Mouse (Mus musculus): Measurements from ENCODE around the gene Mta2. TPM values are rescaled to one million over a fixed set of nuclear protein-coding genes. Genes with fewer than 3 reads are reported as not detected.

The Mta2 gene
- polyA plus RNA-seq, 1 experiment: 14.5 TPM

DNA sequence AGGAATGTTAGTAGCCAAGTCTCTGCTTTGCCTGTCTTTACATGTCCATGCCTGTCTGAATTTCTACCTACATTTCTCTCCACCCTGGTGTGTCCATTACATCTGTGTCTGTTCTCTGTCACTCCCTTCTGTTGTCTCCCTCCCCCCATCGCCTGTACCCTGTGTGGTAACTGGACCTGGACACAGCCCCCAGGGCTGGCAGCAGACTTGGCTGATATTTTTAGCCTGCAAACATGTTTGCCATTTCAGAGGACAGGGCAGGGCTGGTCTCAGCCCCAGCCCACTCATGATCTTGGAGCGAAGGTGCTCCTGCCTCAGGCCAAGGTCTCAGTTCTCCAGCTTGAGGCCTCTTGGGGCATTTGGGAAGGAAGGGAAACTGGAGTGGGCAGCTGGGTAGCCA, 46.1 kb downstream of the Mta2 start:
- Histone ChIP-seq H3K27ac (ENCODE audit: control insufficient read depth, insufficient read depth, low read depth, low read length) (no peak overlapping the region), H3K27me3 (ENCODE audit: control insufficient read depth, insufficient read depth, low read length) (peaks cover 2% of the 10 kb centered on the region; the same call in 1 of the 2 replicates), H3K36me3 (ENCODE audit: control insufficient read depth, insufficient read depth, low read length) (no peaks in the 10 kb centered on the region), H3K4me3 (ENCODE audit: control insufficient read depth, low read depth, low read length) (no peak overlapping the region), H3K4me1 (ENCODE audit: control insufficient read depth, insufficient read depth, low read length) (peaks cover 18% of the 10 kb centered on the region)
- TF ChIP-seq CTCF (IDR thresholded peaks at IDR 0.05; ENCODE audit: control insufficient read depth, insufficient read depth, insufficient replicate concordance, low read depth, low read length) (no peak), POLR2A (IDR thresholded peaks at IDR 0.05; ENCODE audit: control insufficient read depth, low read depth, low read length) (no peak)

DNA sequence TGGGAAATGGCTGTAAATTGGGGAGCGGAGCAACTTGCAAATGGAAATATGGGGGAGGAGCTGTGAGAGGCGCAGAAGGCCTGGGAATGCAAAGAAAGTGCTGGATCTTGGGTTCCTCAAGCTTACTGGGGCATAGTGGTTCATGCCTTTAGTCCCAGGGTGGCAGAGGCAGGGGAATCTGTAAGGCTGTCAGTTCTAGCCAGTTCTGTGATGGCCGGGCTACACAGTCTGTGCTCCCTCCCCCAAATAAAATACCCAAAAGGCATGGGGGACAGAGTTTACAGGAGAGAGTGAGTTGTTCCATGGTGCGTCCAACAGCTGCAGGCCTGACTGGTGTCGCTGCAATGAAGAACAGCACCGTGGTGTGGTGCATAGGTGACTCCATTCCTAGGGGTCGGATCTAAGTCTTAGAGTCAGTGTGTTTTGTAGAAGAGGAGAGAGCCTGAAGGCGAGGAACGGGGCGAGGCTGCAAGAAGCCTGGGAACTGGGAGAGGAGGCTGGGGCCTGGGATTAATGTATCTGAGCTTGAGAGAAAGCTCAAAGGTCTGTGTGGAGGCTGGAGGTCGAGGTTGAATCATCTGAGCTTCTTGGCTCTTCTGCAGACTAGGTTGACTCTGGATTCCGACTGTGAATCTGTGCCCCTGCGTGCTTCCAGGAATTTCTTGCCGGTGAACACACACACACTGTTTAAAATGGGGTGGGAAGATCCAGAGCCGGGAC, 46.8 kb downstream of the Mta2 start:
- Histone ChIP-seq H3K4me1 (ENCODE audit: control insufficient read depth, insufficient read depth, low read length) (peaks cover 18% of the 10 kb centered on the region), H3K27me3 (ENCODE audit: control insufficient read depth, insufficient read depth, low read length) (peaks cover 2% of the 10 kb centered on the region; the same call in 1 of the 2 replicates), H3K27ac (ENCODE audit: control insufficient read depth, insufficient read depth, low read depth, low read length) (peak overlapping the region; percentile 34; the same call in 1 of the 2 replicates), H3K4me3 (ENCODE audit: control insufficient read depth, low read depth, low read length) (peak overlapping the region; percentile 57), H3K36me3 (ENCODE audit: control insufficient read depth, insufficient read depth, low read length) (no peaks in the 10 kb centered on the region)
- no peak for TF ChIP-seq POLR2A (IDR thresholded peaks at IDR 0.05; ENCODE audit: control insufficient read depth, low read depth, low read length)
- TF ChIP-seq CTCF (IDR thresholded peaks at IDR 0.05; ENCODE audit: control insufficient read depth, insufficient read depth, insufficient replicate concordance, low read depth, low read length): no peak

DNA sequence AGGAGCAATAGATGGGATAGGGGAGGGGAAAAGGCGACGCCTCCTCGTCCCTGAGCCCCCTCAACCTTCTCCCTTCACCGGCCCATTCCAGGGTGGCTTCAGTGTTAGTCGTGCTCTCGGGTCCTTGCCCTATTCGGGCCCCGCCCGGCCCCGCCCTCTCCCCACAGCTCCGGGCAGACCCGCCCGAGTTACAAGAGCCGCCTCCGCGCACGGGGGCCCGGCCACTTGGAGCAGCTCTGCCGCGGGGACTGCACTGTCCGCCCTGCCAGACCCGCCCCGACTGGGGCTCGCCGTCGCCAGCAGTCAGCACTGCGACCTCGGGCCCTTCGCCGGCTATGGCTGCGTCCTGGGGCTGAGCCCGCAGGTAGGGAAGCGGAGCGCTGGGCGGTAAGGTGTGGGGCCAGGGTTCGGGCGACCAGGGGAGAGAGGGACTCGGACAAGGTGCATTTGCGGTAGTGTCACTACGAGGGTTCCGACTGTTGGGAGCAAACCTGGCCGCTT, 47.4 kb downstream of the Mta2 start, which contains the start of gene Ahnak:
TSS of gene Ahnak (plus strand) at position 219 of the 501 bp plus-strand sequence.
- no peaks in the 10 kb centered on the region for H3K36me3 ChIP-seq (ENCODE audit: control insufficient read depth, insufficient read depth, low read length)
- peaks cover 18% of the 10 kb centered on the region for H3K4me1 ChIP-seq (ENCODE audit: control insufficient read depth, insufficient read depth, low read length)
- peak within 1 kb of the TSS; percentile 86 for H3K27ac ChIP-seq (ENCODE audit: control insufficient read depth, insufficient read depth, low read depth, low read length)
- peak within 1 kb of the TSS; percentile 90 for H3K4me3 ChIP-seq (ENCODE audit: control insufficient read depth, low read depth, low read length)
- 0 out of 2 replicates have a peak, but pooled peaks have one; percentile 52 for TF ChIP-seq POLR2A (IDR thresholded peaks at IDR 0.05; ENCODE audit: control insufficient read depth, low read depth, low read length)
- TF ChIP-seq CTCF (IDR thresholded peaks at IDR 0.05; ENCODE audit: control insufficient read depth, insufficient read depth, insufficient replicate concordance, low read depth, low read length): no peak
- H3K27me3 ChIP-seq (ENCODE audit: control insufficient read depth, insufficient read depth, low read length): peaks cover 2% of the 10 kb centered on the region; the same call in 1 of the 2 replicates

DNA sequence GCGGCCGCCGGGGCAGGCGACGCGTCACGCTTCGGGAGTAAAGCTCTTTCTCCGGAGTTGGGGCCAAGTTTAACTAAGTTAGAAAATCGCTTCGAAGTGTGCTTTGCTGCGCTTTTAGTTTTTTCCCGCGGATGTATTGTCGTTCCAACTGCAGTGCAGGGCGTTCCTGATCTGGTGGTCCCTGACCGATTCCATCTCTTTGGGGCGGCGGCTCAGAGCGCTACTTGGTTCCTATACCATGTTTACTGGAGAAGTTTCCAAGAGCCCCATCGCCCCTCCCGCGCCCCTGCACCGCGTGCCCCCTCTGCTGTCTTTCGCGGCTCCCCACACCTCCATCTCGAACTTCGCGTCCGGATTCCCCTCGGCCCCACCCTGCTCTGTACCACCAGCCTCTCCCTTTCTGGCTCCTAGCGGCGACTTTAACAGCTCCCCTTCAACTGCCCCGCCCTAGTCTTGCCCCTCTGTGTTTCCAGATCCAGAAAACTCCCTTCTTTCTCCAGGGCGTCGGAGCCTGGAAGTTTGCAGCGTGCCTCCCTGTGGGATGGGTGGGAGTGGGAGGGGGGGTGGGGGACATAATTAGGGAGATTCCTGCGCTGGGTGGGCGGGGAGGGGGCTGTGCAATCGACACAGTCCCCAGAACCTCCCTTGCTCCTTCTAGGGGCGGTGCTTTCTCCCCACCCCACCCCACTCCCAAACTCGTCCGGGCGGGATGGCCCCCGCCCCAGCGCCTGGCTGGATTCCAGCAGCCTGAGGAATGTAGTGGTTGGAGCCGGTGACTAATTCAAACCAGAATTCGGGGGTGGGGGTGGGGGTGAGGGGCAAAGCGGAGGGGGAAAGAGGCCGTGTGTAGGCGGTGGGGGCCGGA, 48.1 kb downstream of the Mta2 start:
- Histone ChIP-seq H3K27ac (ENCODE audit: control insufficient read depth, insufficient read depth, low read depth, low read length) (peak overlapping the region; percentile 86), H3K4me3 (ENCODE audit: control insufficient read depth, low read depth, low read length) (peak overlapping the region; percentile 90), H3K27me3 (ENCODE audit: control insufficient read depth, insufficient read depth, low read length) (peaks cover 2% of the 10 kb centered on the region; the same call in 1 of the 2 replicates), H3K4me1 (ENCODE audit: control insufficient read depth, insufficient read depth, low read length) (peaks cover 18% of the 10 kb centered on the region), H3K36me3 (ENCODE audit: control insufficient read depth, insufficient read depth, low read length) (no peaks in the 10 kb centered on the region)
- TF ChIP-seq CTCF (IDR thresholded peaks at IDR 0.05; ENCODE audit: control insufficient read depth, insufficient read depth, insufficient replicate concordance, low read depth, low read length) (no peak), POLR2A (IDR thresholded peaks at IDR 0.05; ENCODE audit: control insufficient read depth, low read depth, low read length) (no peak)

DNA sequence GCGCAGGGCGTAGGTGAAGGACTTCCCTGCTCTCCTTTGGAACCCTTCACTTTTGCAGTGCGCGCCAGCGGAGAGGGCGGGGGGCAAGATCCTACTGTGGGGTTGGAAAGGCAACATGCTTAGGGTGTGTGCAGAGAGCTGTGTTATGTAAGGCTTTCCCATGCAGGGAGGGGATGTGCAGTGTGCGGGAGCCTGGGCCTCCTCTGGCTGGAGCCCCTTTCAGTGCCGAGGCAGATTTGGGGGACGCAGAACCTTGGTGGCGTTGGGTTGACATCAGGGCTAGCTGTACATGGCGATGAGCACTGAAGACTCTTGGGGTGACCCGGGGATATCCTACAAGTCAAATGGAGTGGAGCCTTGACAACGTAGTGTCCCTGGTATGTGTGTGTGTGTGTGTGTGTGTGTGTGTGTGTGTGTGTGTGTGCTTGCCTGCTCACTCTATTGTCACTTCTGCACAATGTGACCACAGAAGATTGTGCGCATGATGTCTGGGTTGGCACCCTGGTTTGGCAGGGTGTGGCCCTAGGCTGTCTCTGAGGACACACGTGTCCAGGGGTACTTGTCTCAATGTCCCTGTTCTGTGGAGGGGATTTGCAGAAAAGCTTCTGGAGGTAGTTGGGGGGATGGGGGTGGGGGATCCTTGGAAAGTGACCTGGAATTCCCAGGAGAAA, 48.9 kb downstream of the Mta2 start:
- Histone ChIP-seq H3K36me3 (ENCODE audit: control insufficient read depth, insufficient read depth, low read length) (no peaks in the 10 kb centered on the region), H3K4me1 (ENCODE audit: control insufficient read depth, insufficient read depth, low read length) (peaks cover 18% of the 10 kb centered on the region), H3K4me3 (ENCODE audit: control insufficient read depth, low read depth, low read length) (peak overlapping the region; percentile 60), H3K27me3 (ENCODE audit: control insufficient read depth, insufficient read depth, low read length) (peaks cover 2% of the 10 kb centered on the region; the same call in 1 of the 2 replicates), H3K27ac (ENCODE audit: control insufficient read depth, insufficient read depth, low read depth, low read length) (peak overlapping the region; percentile 85)
- TF ChIP-seq CTCF (IDR thresholded peaks at IDR 0.05; ENCODE audit: control insufficient read depth, insufficient read depth, insufficient replicate concordance, low read depth, low read length) (no peak), POLR2A (IDR thresholded peaks at IDR 0.05; ENCODE audit: control insufficient read depth, low read depth, low read length) (no peak)

DNA sequence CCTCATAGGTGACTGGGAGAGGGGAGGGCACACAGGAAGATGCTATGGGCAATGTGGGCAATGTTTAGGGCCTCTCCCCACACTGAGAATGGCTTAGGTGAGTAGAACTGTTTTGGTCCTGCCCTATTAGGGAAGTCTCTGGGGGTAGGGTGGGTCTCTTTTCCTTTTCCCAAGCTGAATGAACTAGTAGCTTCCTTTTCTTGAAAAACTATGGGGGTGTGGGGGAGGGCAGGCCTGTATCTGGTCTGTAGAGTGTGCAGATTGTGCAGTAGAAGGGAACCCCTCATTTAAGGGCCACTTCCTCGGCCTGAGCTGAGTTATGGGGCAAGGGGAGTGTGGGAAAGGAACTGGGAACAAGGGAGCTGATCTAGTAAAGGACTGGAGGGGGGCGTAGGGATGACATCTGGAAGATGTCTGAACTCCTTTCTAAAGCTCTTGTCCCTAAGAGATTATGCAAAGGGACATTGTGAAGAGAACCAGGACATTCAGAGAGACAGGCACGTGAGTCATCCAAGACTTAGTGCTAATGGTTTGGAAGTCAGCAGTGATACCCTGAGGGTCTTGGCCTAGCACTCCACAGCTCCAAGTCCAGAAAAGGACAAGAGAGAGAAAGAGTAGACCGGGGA, 49.7 kb downstream of the Mta2 start:
- Histone ChIP-seq H3K4me3 (ENCODE audit: control insufficient read depth, low read depth, low read length) (no peak overlapping the region), H3K4me1 (ENCODE audit: control insufficient read depth, insufficient read depth, low read length) (peaks cover 18% of the 10 kb centered on the region)

More for the DNA sequence above, 49.7 kb downstream of the Mta2 start:
- H3K27me3 ChIP-seq (ENCODE audit: control insufficient read depth, insufficient read depth, low read length): peaks cover 2% of the 10 kb centered on the region; the same call in 1 of the 2 replicates
- no peaks in the 10 kb centered on the region for H3K36me3 ChIP-seq (ENCODE audit: control insufficient read depth, insufficient read depth, low read length)
- 0 out of 2 replicates have a peak overlapping the region, but pooled peaks have one; percentile 15 for H3K27ac ChIP-seq (ENCODE audit: control insufficient read depth, insufficient read depth, low read depth, low read length)
- TF ChIP-seq POLR2A (IDR thresholded peaks at IDR 0.05; ENCODE audit: control insufficient read depth, low read depth, low read length): no peak
- TF ChIP-seq CTCF (IDR thresholded peaks at IDR 0.05; ENCODE audit: control insufficient read depth, insufficient read depth, insufficient replicate concordance, low read depth, low read length): no peak
